Mouse (Mus musculus) heart, postnatal 0 days (tissue): Measurements from ENCODE around the gene Lrrk1.

Experiments used
- CTCF ChIP-seq: IDR thresholded peaks from 2 replicates; pipeline ENCODE4 v1.5.1; 2016; ENCODE audit warnings: antibody characterized with exemption, control low read depth, low read depth
- EP300 ChIP-seq: IDR thresholded peaks from 2 replicates; pipeline ENCODE4 v1.6.1; 2016; ENCODE audit warnings: antibody characterized with exemption, low read depth

DNA sequence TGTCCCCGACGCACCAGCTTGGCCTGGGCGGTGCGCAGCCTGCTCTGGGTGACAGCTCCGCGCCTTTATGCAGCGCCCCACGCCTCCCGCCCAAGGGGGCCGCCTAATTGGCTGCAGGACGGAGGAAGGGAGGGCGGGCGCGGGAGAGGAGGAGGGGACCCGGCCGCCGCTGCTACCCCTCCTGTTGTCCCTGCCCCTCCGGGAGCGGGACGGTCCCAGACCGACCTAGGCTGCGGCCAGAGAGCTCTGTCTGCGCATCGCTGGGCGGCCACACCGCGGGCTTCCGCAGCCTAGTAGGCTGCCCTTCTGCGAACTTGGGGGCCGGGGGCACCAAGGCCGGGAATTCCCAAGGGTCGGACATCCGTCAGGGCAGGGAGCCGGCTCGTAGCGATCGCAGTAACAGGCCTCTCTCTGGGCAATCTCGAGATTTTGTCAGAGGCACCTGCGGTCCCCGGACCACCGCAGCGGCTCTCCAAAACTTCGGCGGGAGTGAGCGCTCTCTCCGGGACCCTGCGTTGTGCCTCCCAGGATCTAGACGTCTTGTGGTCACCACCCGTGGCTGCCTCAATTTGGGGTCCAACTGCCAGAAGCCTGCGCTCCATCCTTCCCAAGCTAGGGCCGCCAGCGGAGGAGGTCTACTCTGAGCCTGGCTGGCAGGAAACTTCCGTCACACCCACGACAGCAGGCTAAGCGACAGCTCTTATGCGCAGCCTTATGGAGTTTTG, 39.4 kb upstream of the Lrrk1 start, which contains the start of gene Aldh1a3:
- TF ChIP-seq CTCF (no peak), EP300 (no peak)
